Mouse (Mus musculus) left cerebral cortex, adult 6 months (tissue): ENCODE data around the gene Slc16a11. TPM values are rescaled to one million over a fixed set of nuclear protein-coding genes. Genes with fewer than 3 reads are reported as not detected.

Experiments used
- long read RNA-seq, 2 experiments: library from polyadenylated mRNA; unstranded; transcript quantifications; one replicate each; pipeline ENCODE4 v2.0.0; 2019 to 2020
- polyA plus RNA-seq: library from polyadenylated mRNA; unstranded; fragments of <200 nt; fragmentation: Nextera tagmentation; gene quantifications from 2 replicates; pipeline ENCODE4 v1.2.3, GENCODE M21; 2021

Gene Slc16a11
- polyA plus RNA-seq = 5.1 and 9.8 TPM in 2 replicates
- long read RNA-seq, experiment 1, transcript Slc16a11-206 (2 exons, 734 nt) = major isoform, 6 of 57 reads
- long read RNA-seq, experiment 1, partial matches to known transcripts = 26 of 57 reads
- long read RNA-seq, experiment 1, other reads (novel, unspliced or antisense) = 18 of 57 reads
- long read RNA-seq, experiment 2, partial matches to known transcripts = 1 of 7 reads
- long read RNA-seq, experiment 2, other reads (novel, unspliced or antisense) = 4 of 7 reads

DNA sequence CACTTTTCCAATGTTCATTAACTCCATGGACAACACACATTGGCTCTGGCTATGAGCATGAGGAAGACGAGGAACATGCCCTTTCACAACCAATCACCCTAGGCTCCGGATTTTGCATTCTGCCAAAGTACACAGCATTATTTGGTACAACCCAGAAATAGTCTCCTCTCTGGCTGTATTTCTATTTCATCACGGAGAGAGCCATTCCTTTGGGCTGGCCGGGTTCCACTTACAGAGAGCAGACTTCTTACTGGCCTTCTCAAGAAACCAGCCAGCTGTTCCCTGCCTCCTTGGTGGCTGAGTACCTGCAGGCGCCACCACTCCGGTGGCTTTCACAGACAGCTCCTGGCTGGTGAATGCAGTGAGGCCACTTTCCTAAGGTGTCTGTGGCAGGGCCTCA lies at the start of gene Slc16a11:
Gene Slc16a11, plus strand, starts transcription at position 330 of the 400 bp plus-strand sequence.

DNA sequence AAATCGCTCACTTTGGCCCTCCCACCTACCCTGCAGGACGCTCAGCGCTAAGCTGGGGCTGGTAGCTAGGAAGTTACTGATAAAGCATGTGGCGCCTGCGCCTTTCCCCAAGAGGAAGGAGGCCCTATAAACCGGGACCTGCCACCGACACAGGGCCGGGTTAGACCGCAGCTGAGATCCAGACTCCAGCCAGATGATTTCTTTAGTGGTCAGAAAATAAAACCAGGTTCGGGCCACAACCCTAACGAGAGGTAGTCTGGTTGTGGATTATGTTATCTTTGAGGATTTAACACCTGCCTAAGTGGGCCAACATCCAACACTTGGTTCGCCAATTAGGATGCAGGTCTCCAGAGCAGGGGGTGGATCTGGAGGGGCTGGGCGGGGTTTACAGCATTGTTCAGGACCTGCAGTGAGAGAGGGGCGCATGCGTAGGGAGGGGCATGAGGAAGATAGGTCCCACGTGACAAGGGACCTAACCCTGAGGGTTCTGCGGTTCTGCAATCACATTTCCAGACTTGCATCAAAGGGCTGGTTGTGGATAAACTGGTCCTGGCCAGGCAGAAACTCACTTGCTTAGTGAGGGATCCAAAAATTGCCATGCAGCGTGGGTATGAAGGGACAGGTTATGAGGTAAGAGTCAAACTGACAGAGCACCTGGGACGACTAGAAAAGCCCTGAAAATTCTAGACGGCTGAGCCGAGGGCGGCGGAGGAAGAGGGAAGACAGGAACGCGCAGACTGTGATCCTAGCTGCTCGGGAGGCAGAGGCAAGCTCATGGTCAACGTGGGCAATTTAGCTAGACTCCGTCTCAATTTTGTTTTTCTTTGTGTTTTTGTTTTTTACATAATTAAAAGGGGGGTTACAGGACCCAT lies 8.4 kb downstream of the Slc16a11 start, which contains the start of gene Slc16a13:
Gene Slc16a13, minus strand, starts transcription at position 334 of the 872 bp plus-strand sequence.

DNA sequence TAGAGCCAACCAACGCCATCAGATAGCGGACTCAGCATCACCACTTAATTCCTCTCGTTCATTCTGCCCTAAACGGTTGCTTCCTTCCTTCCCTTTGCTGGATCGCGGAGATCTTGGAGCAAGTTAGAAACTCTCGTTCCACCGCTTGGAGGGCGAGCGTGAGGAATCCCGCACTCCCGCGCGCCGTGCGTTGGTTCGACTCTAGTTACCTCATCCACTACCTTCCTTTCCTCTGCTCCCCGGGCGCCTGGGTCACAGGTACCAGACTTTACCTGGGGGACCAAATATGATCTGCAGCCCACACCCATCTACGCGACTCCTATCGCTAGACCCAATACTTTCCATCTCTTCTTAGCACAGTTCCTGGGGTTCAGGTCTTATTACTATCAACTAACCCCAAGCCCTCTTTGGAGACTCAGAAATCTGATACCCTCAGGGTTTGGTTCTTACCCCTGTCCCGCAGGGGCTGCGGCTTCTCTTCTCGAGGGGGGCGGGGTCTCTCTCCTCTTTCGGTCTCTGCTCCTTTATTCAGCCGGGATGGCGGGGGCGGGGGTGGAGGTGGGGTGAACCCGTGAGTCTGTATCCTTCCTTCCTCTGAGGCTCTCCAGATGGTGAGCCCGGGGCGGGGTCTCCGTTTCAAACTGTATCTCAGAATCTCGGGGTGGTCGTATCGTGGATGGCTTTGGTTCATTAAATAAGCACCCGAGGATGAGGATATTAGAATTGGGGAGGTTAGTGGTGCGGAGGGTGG lies 16.9 kb downstream of the Slc16a11 start, which contains the start of gene Bcl6b:
Gene Bcl6b, minus strand, starts transcription at position 539 of the 751 bp plus-strand sequence.

GRCm38 (mm10) chr11:70237457-70238167 lies 25.1 kb downstream of the Slc16a11 start, which contains the start of gene 0610010K14Rik:
0610010K14Rik (minus strand) TSS chr11:70237914.

GRCm38 (mm10) chr11:70239541-70240279 lies 27.2 kb downstream of the Slc16a11 start, which contains the start of the genes Gm21988 and Rnasek:
Gm21988 (minus strand) TSS chr11:70239830.
Rnasek (minus strand) TSS chr11:70239842.

GRCm38 (mm10) chr11:70254931-70255531 lies 42.5 kb downstream of the Slc16a11 start, which contains the start of gene Alox12:
Alox12 (minus strand) TSS chr11:70255353.

Other genes with a start within 250 kb of the Slc16a11 start
- gene Cldn7, start 248.0 kb upstream of the Slc16a11 start, polyA plus RNA-seq = not detected in 2 replicates
- gene Ctdnep1, start 231.6 kb upstream of the Slc16a11 start, polyA plus RNA-seq = 16.4 and 21.9 TPM in 2 replicates
- gene Elp5, start 230.2 kb upstream of the Slc16a11 start, polyA plus RNA-seq = 112 and 113 TPM in 2 replicates
- 291 and 457 TPM in 2 replicates for gene Gabarap, start 221.6 kb upstream of the Slc16a11 start, polyA plus RNA-seq
- gene Phf23, start 217.0 kb upstream of the Slc16a11 start, polyA plus RNA-seq = 9.2 and 18.6 TPM in 2 replicates
- gene Dvl2, start 212.2 kb upstream of the Slc16a11 start, polyA plus RNA-seq = 1.6 and 4.0 TPM in 2 replicates
- 40.5 and 55.2 TPM in 2 replicates for gene Acadvl, start 197.3 kb upstream of the Slc16a11 start, polyA plus RNA-seq
- 50.8 and 69.9 TPM in 2 replicates for gene Dlg4, start 195.8 kb upstream of the Slc16a11 start, polyA plus RNA-seq
- gene Asgr1, start 158.7 kb upstream of the Slc16a11 start, polyA plus RNA-seq = 3.1 and 3.3 TPM in 2 replicates
- not detected in 2 replicates for gene Asgr2, start 120.1 kb upstream of the Slc16a11 start, polyA plus RNA-seq
- gene Mgl2, start 82.4 kb upstream of the Slc16a11 start, polyA plus RNA-seq = 0.83 and 1.4 TPM in 2 replicates
- 1.9 and 2.1 TPM in 2 replicates for gene Clec10a, start 56.6 kb upstream of the Slc16a11 start, polyA plus RNA-seq
- 1.9 and 2.8 TPM in 2 replicates for gene Slc16a13, start 8.3 kb downstream of the Slc16a11 start, polyA plus RNA-seq
- 0.37 and 0.53 TPM in 2 replicates for gene Bcl6b, start 17.0 kb downstream of the Slc16a11 start, polyA plus RNA-seq
- gene 0610010K14Rik, start 25.2 kb downstream of the Slc16a11 start, polyA plus RNA-seq = 64.6 and 93.6 TPM in 2 replicates
- gene Gm21988, start 27.1 kb downstream of the Slc16a11 start, polyA plus RNA-seq = 13.1 and 15.1 TPM in 2 replicates
- 793 and 899 TPM in 2 replicates for gene Rnasek, start 27.1 kb downstream of the Slc16a11 start, polyA plus RNA-seq
- gene Alox12, start 42.6 kb downstream of the Slc16a11 start, polyA plus RNA-seq = 0.22 and 0.38 TPM in 2 replicates
- 0.14 and 0.26 TPM in 2 replicates for gene Alox12e, start 109.9 kb downstream of the Slc16a11 start, polyA plus RNA-seq
- gene Alox15, start 139.3 kb downstream of the Slc16a11 start, polyA plus RNA-seq = not detected in 2 replicates
- 4.6 and 12.1 TPM in 2 replicates for gene Pelp1, start 197.3 kb downstream of the Slc16a11 start, polyA plus RNA-seq
- gene Arrb2, start 219.9 kb downstream of the Slc16a11 start, polyA plus RNA-seq = 4.4 and 10.5 TPM in 2 replicates
- gene Med11, start 239.2 kb downstream of the Slc16a11 start, polyA plus RNA-seq = 17.4 and 19.0 TPM in 2 replicates
- gene Zmynd15, start 246.7 kb downstream of the Slc16a11 start, polyA plus RNA-seq = 0.15 TPM in 1 of 2 replicates, not detected in the other
- gene Cxcl16, start 247.2 kb downstream of the Slc16a11 start, polyA plus RNA-seq = 2.2 and 3.3 TPM in 2 replicates